Mouse (Mus musculus) left cerebral cortex, adult 2 months (tissue): Measurements from ENCODE around the gene Lep. TPM values are rescaled to one million over a fixed set of nuclear protein-coding genes. Genes with fewer than 3 reads are reported as not detected.

Experiments used
- DNase-seq, 2 experiments: peaks; one replicate each; pipeline ENCODE4 v3.0.0; 2021 to 2022; ENCODE audit warnings: low spot score in 2 of 2, mixed read lengths in 1 of 2; ENCODE audit errors: extremely low spot score in 1 of 2
- H3K27ac ChIP-seq: fragments of 200-600 bp; 2 replicates; pipeline ENCODE4 v1.8.1; 2022
- H3K4me3 ChIP-seq: fragments of 200-600 bp; 2 replicates; pipeline ENCODE4 v1.8.1; 2022
- CTCF ChIP-seq: fragments of 200-600 bp; IDR thresholded peaks from 2 replicates; pipeline ENCODE4 v1.8.1; 2022; ENCODE audit warnings: antibody characterized with exemption, mild to moderate bottlenecking, moderate library complexity
- intact Hi-C: fragments of 180-260 bp; cut with DNase I; formaldehyde crosslinking; loops from one replicate; pipeline ENCODE4 v1.15.1; 2025
- total RNA-seq, 2 experiments: library from RNA; stranded (reverse); gene quantifications; 2 replicates each; pipeline ENCODE4 v1.2.3; 2021

Lep gene
- total RNA-seq, 2 experiments from 2014 or later: not detected

DNA sequence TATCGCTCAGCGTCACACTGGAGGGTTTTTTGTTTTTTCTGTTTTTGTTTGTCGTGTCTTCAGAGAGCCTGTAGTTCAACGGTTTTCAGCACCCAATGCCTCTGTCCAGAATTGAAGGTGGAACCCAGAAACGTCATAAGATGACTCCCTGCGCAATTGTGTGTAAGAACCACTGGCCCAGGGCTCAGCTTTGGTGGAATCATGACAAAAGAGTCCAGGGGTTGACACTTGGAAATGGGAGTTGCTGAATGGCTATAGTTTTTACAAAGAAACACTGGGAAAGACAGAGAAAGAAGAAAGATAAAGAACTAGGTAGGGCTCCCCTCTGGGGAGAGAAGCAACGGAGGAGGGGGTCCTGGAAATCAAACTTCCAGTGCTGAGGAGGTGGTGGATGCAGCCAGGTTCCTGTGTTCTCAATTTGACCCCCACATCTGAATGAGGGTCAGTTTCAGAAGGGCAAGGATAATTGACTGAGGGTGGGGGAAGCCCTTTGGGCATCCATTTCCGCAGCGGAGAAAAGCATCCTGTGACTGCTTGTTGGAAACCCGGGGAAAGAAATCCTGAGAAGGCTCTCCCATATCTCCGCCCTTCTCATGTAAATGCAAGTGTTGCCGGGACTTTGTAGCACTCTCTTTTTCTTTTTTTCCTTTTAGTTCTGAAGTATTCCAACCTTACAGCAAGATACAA is 34.1 kb upstream of the Lep start:
- intact Hi-C loops: loop anchor here (2.0 kb wide), 1 partner anchor 191 kb away; no protein-coding TSS in a partner anchor
- no peak overlapping the region for H3K27ac ChIP-seq
- TF ChIP-seq CTCF: no peak
- H3K4me3 ChIP-seq: no peak overlapping the region
- DNase-seq: no peak

DNA sequence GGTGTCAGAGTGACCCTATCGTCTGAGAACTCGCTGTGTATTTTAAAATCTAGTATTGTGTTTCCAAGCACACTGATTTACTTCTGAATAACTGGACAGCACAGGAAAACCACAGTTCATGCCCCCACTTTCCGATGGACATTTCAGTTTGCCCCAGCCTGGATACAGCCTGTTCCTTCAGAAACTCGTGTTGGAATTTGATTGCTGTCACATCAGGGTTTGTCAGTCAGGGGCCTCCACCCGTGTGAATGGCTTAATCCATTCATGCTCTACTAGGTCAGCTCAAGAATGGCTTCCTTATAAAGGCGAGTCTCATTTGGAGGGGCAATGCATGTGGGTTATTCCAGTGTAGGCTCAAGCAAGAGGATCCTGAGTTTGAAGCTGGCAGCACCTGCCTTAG is 33.3 kb upstream of the Lep start:
- Histone ChIP-seq H3K27ac (no peak overlapping the region), H3K4me3 (no peak overlapping the region)
- no peak for TF ChIP-seq CTCF
- intact Hi-C loops: no loop called here
- no peak for DNase-seq

DNA sequence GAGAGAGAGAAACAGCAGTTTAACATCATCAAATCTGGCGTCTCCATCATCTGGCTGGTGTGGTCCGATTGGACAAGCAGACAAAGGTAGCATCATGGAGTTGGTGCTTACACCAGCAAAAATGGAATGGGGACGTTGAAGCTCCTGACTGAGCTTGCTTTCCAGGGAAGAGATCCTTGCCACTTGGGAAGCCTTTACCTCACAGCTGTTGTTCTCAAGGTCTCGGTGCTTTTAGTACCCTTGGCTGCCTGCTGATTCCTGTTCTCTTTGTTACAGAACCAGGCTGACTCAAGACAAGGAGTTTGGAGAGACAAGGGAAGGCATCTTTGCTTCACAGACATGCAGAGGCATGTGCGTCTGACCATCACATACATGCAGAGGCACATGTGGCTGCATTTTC is 31.9 kb upstream of the Lep start:
- DNase-seq: no peak
- intact Hi-C loops: no loop called here

DNA sequence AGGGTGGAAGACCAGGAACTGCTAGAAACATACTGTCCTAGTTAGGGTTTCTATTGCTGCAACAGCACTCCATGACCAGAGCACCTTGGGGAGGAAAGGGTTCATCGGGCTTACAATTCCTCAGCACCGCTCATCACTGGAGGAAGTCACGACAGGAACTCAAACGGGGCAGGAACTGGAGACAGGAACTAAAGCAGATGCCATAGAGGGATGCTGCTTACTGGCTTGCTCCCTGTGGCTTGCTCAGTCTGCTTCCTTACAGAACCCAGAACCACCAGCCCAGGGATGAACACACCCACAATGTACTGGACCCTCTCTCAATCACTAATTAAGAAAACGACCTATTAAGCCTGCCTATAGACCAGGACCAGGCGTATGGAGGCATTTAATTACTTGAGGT is 30.5 kb upstream of the Lep start:
- H3K27ac ChIP-seq: no peak overlapping the region
- TF ChIP-seq CTCF: no peak
- intact Hi-C loops: no loop called here
- no peak overlapping the region for H3K4me3 ChIP-seq
- no peak for DNase-seq

More for the DNA sequence above, 31.9 kb upstream of the Lep start:
- Histone ChIP-seq H3K27ac (no peak overlapping the region), H3K4me3 (no peak overlapping the region)
- TF ChIP-seq CTCF: no peak

DNA sequence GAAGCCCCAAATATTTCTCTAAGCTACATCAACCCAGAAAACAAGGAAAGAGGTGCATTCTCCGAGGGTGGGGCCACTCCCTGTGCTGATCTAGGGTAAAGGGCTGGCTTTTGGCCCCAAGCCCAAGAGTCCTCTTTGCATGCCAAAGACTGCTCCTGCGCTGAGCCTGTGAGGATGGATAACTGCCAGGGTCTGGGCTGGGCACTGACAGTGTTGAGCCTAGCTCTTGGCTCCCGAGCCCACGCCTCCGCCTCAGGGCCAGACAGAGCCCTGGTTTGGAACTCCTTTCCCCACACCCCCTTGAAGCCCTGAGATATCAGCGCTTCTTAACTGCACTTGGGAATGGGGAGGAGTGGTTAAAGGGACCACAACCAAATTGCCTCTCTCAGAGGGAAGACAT is 28.8 kb upstream of the Lep start:
- TF ChIP-seq CTCF: no peak
- intact Hi-C loops: no loop called here
- DNase-seq: peak in 1 of 2 experiments; percentile 31

DNA sequence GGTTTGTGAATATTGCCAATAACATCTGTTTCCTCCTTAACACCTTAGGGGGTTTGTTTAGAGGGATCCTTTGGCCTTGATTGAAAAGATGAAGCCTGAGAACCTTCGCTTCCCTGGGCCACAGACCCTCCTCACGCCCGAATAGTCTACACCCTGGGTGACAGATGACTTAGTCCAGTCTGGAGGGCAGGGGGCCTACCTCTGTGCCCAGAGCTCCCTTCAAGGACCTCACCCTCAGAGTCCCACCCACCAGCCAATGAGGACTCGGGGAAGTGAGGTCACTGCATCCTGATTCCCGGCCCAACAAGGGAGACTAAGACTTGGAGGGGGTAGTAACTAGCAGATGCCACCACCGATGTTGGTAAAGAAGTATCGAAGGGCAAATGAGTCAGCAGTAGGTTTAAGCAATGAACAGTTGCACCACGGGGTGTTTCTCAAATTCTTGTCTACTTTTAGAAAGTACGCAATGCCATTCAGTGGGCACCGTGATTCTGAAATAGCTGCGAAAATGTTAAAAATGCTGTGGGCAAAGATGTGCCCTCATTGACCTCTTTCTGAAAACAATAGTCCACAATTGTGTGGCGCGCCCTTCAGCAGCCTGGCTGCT is 28.2 kb upstream of the Lep start:
- no peak for TF ChIP-seq CTCF
- H3K27ac ChIP-seq: no peak overlapping the region
- intact Hi-C loops: no loop called here
- H3K4me3 ChIP-seq: no peak overlapping the region
- no peak for DNase-seq

More for the DNA sequence above, 28.8 kb upstream of the Lep start:
- no peak overlapping the region for H3K4me3 ChIP-seq
- no peak overlapping the region for H3K27ac ChIP-seq

DNA sequence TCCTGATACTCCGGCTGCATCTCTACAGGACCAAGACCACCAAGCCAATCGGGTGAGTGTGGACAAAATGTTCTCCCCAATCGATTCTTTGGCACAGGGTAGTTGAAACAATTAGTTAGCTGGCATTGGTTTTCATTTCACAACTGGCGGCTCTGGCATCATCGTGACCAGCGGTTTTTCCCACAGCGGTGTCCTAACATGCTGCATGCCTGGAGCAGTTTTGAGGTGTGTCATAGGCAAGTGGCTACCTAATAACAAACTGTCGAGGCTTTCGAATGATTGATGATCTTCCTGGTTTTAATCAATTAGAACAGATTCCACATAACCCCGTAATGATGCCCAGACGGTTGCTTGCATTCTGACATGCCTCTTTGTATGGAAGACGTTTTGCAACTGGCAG is 27.6 kb upstream of the Lep start:
- intact Hi-C loops: no loop called here
- H3K4me3 ChIP-seq: no peak overlapping the region
- H3K27ac ChIP-seq: no peak overlapping the region
- TF ChIP-seq CTCF: no peak
- DNase-seq: no peak

DNA sequence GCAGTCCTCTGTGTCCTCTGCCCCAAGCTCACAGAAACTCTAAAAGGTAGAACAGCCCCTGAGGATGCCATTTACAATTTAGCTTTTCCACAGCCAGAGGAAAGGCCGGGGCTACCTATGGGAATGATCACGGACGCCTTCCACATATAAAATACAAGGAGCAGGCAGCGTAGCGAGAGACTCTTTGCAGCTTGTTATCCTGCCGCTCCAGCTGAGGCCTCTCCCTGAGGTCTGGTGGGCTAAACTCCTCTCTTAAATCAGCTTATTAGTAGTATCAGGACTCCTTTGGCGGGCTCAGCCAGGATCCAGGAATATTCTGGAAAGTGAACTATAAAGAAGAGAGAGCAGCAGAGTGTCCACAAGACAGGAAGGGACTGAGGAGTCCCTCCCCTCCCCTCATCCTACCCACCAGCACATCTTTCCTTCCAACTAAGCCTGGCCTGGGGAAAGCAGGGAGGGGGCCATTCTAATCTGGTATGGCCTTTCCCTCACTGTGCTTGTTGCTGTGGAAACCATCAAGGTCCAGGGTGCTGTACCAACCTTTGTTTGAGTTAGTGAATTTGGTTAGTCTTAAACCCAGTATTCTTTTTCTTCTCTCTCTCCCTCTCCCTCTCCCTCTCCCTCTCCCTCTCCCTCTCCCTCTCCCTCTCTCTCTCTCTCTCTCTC is 25.9 kb upstream of the Lep start:
- Histone ChIP-seq H3K4me3 (no peak overlapping the region), H3K27ac (no peak overlapping the region)
- TF ChIP-seq CTCF: no peak
- intact Hi-C loops: no loop called here
- no peak for DNase-seq

DNA sequence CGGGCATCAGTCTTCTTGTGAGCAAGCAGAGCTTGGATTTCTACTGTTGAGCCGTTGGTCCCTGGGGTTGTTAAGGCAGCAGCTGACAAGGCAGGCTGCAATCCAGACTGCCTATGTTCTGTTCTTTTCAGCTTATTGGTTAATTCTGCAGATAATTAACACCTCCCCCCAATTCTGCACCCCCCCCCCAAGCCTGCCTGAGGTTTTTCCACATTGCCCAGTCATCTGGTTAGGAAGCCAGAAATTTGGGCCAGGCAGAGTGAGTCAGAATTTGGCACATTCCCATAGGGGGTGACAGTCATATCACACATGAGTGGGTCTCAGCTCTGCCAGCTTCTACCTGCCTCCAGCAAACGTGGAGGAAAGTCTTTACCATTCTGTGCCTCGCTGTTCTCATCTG is 23.3 kb upstream of the Lep start:
- intact Hi-C loops: no loop called here
- no peak overlapping the region for H3K27ac ChIP-seq
- peak in 1 of 2 experiments; percentile 31 for DNase-seq

DNA sequence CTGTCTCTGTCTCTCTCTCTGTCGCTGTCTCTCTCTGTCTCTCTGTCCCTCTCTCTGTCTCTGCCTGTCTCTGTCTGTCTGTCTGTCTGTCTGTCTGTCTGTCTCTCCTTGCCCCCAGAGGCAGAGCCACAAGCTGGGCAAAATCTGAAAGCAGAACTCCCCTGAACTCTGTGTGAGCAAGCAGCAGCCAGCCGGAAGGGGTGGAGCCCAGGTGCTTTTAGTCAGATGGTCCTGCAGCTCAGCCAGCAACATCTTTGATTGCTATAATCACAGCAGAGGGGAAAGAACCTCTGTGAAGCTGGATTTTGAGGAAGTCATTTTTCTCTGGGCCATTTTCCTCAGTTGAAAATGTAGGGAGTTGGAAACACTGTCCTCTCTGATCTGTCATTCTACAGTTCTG is 19.8 kb upstream of the Lep start:
- intact Hi-C loops: no loop called here
- Histone ChIP-seq H3K4me3 (no peak overlapping the region), H3K27ac (no peak overlapping the region)
- no peak for DNase-seq
- no peak for TF ChIP-seq CTCF

More for the DNA sequence above, 23.3 kb upstream of the Lep start:
- H3K4me3 ChIP-seq: no peak overlapping the region
- TF ChIP-seq CTCF: no peak

DNA sequence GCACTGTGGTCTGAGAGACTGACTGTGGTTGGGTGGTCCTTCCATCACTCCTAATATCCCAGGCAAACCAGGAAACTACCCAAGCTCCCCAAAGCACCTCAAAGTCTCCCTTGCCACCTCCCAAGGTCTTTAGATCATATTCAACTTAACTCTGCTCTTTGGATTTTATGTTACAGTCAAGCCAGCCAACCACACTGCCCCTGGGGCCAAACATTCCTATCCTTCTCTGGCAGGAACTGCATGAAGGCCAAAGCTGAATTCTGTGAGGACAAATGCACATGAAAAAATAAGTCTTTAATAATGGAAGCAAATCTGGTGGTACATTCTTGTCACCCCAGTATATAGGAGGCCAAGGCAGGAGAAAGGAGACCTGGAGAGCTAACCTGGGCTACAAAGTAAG is 16.0 kb upstream of the Lep start:
- no peak overlapping the region for H3K4me3 ChIP-seq
- H3K27ac ChIP-seq: no peak overlapping the region
- intact Hi-C loops: no loop called here
- no peak for DNase-seq
- TF ChIP-seq CTCF: no peak

DNA sequence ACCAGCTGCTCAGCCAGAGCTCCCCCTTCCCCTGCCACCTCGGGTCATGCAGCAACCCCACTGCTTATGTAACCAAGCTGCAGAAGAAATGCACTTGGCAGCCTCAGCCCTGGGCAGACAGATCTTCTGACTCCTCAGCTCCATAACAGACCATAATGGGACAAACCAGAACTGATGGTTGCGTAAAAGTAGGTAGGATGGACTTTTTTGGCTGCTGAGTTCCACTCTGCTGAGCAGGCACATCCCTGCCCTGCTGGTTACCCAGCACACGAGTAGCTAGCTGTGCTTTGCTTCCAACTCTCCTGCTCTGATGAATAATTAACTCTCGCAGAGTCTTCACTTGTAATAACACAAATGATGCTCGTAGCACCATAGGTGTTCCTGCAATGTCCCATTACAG is 10.1 kb upstream of the Lep start:
- H3K4me3 ChIP-seq: no peak overlapping the region
- intact Hi-C loops: no loop called here
- no peak for DNase-seq
- no peak overlapping the region for H3K27ac ChIP-seq
- TF ChIP-seq CTCF: no peak

DNA sequence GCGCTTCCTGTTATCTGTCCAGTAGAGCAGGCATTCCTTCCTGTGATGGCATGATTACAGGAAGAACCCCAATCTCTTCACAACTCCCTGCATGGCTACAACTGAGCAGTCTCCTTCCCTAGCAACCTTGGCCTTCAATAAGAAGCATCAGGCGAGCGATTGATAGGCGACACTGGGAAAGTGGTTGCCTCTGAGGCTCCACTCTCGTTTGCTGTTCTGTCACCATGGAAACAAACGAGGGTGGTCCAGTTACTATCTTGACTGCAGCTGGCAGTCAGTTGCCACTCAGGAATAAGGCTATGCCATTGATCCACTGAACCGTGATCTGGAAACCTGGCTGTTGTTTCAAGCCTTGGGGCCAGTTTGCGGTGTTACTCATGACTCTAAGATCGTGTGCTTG is 7.8 kb upstream of the Lep start:
- Histone ChIP-seq H3K27ac (no peak overlapping the region), H3K4me3 (no peak overlapping the region)
- DNase-seq: no peak
- no peak for TF ChIP-seq CTCF
- intact Hi-C loops: no loop called here
